Mouse (Mus musculus): ENCODE data around the gene Mptx2. TPM values are rescaled to one million over a fixed set of nuclear protein-coding genes. Genes with fewer than 3 reads are reported as not detected.
A peak's percentile ranks its signal among the peaks of the same experiment; 100 is the strongest.

Gene Mptx2
- total RNA-seq, 1 experiment = not detected

DNA sequence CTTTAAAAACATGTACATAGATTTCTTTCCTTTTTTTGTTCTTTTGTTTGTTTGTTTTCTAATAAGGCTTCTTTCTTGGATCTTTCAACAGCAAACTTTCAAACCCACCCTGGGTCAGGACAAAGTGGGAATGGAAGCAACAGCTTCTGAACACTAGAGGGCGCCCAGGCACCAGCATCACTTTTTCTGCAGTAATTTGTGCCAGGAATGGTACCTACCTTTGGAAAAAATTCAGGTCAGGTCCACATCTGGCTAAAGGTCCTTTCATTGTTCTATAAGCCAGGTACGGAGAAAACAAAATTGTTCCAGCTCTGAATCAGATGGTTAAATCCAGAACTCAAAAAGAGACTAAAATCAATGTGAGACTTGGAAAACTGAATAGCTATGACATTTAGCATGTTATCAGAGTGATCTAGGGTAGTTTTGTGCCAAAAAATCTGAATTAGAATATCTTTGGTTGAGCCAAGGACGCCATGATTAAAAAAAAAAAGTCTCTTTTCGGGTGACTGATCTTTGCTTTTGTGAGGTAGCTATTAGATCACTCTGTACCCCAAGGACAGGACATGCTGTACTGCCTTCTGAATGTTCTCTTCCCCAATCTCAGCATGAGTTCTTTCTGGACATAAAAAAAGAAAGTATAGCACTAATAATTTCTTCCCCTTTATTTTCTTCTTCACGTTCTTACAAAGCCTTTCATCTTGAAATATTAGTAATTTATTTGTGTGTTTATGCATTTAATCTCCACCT, 46.4 kb upstream of the Mptx2 start:
- in situ Hi-C loops (cut with MboI; ENCODE audit: low sequenced_read_pairs in 2 of 2, unreplicated experiment in 2 of 2) = loop anchor here (5.0 to 10.0 kb wide), 2 partner anchors 61 to 68 kb away; no protein-coding TSS in a partner anchor
- Histone ChIP-seq H3K27ac (ENCODE audit: insufficient read depth, low read depth, low read length, poor library complexity, severe bottlenecking) (no peak overlapping the region), H3K36me3 (ENCODE audit: control insufficient read depth, insufficient read depth, low read length, poor library complexity, severe bottlenecking) (no peaks in the 10 kb centered on the region), H3K9me3 (ENCODE audit: control insufficient read depth, insufficient read depth, low read depth, low read length) (no peaks in the 10 kb centered on the region), H3K4me3 (ENCODE audit: insufficient read depth in 1 of 2, low read depth in 1 of 2, low read length in 2 of 2, poor library complexity in 1 of 2, severe bottlenecking in 1 of 2) (no peak overlapping the region), H3K4me1 (ENCODE audit: control insufficient read depth in 2 of 2, insufficient read depth in 2 of 2, low read length in 2 of 2, poor library complexity in 1 of 2) (no peaks in the 10 kb centered on the region), H3K9ac (ENCODE audit: insufficient read depth, low read depth, low read length, poor library complexity, severe bottlenecking) (no peak overlapping the region)
- TF ChIP-seq HCFC1 (IDR thresholded peaks at IDR 0.05; ENCODE audit: borderline replicate concordance, insufficient read depth, low read length) = no peak
- no peak for TF ChIP-seq ZNF384 (IDR thresholded peaks at IDR 0.05; ENCODE audit: low read depth, low read length)
- TF ChIP-seq ZC3H11A (IDR thresholded peaks at IDR 0.05; ENCODE audit: borderline replicate concordance, low read depth, low read length) = peak; percentile 38; the same call in 1 of the 2 replicates
- DNase-seq (ENCODE audit: low read depth, low spot score) = peak; percentile 34

- Histone ChIP-seq H3K4me3 (ENCODE audit: insufficient read depth in 1 of 2, low read depth in 1 of 2, low read length in 2 of 2, poor library complexity in 1 of 2, severe bottlenecking in 1 of 2) (no peak overlapping the region), H3K4me1 (ENCODE audit: control insufficient read depth in 2 of 2, insufficient read depth in 2 of 2, low read length in 2 of 2, poor library complexity in 1 of 2) (no peaks in the 10 kb centered on the region), H3K36me3 (ENCODE audit: control insufficient read depth, insufficient read depth, low read length, poor library complexity, severe bottlenecking) (no peaks in the 10 kb centered on the region), H3K9ac (ENCODE audit: insufficient read depth, low read depth, low read length, poor library complexity, severe bottlenecking) (no peak overlapping the region), H3K9me3 (ENCODE audit: control insufficient read depth, insufficient read depth, low read depth, low read length) (no peaks in the 10 kb centered on the region), H3K27ac (ENCODE audit: insufficient read depth, low read depth, low read length, poor library complexity, severe bottlenecking) (no peak overlapping the region)
- no peak for DNase-seq (ENCODE audit: low read depth, low spot score)
- TF ChIP-seq CHD2 (IDR thresholded peaks at IDR 0.05; ENCODE audit: low read depth, low read length) (no peak), HCFC1 (IDR thresholded peaks at IDR 0.05; ENCODE audit: borderline replicate concordance, insufficient read depth, low read length) (no peak), ZNF384 (IDR thresholded peaks at IDR 0.05; ENCODE audit: low read depth, low read length) (no peak), ZC3H11A (IDR thresholded peaks at IDR 0.05; ENCODE audit: borderline replicate concordance, low read depth, low read length) (no peak), MAFK (IDR thresholded peaks at IDR 0.05; ENCODE audit: insufficient read depth, low read depth, low read length) (no peak)
- in situ Hi-C loops (cut with MboI; ENCODE audit: low sequenced_read_pairs in 2 of 2, unreplicated experiment in 2 of 2) = loop anchor here (5.0 to 10.0 kb wide), 2 partner anchors 63 to 70 kb away; no protein-coding TSS in a partner anchor
Measured at GRCm38 (mm10) chr1:173322249-173322627, 44.7 kb upstream of the Mptx2 start.

- Histone ChIP-seq H3K27ac (ENCODE audit: insufficient read depth, low read depth, low read length, poor library complexity, severe bottlenecking) (no peak overlapping the region), H3K9ac (ENCODE audit: insufficient read depth, low read depth, low read length, poor library complexity, severe bottlenecking) (no peak overlapping the region), H3K9me3 (ENCODE audit: control insufficient read depth, insufficient read depth, low read depth, low read length) (no peaks in the 10 kb centered on the region), H3K4me1 (ENCODE audit: control insufficient read depth in 2 of 2, insufficient read depth in 2 of 2, low read length in 2 of 2, poor library complexity in 1 of 2) (no peaks in the 10 kb centered on the region), H3K36me3 (ENCODE audit: control insufficient read depth, insufficient read depth, low read length, poor library complexity, severe bottlenecking) (no peaks in the 10 kb centered on the region), H3K4me3 (ENCODE audit: insufficient read depth in 1 of 2, low read depth in 1 of 2, low read length in 2 of 2, poor library complexity in 1 of 2, severe bottlenecking in 1 of 2) (no peak overlapping the region)
- in situ Hi-C loops (cut with MboI; ENCODE audit: low sequenced_read_pairs in 2 of 2, unreplicated experiment in 2 of 2) = loop anchor here (5.0 to 10.0 kb wide), 2 partner anchors 63 to 71 kb away; no protein-coding TSS in a partner anchor
- DNase-seq (ENCODE audit: low read depth, low spot score) = peak; percentile 51
- TF ChIP-seq MAFK (IDR thresholded peaks at IDR 0.05; ENCODE audit: insufficient read depth, low read depth, low read length) = no peak
- no peak for TF ChIP-seq ZNF384 (IDR thresholded peaks at IDR 0.05; ENCODE audit: low read depth, low read length)
- TF ChIP-seq CHD2 (IDR thresholded peaks at IDR 0.05; ENCODE audit: low read depth, low read length) = no peak
- TF ChIP-seq ZC3H11A (IDR thresholded peaks at IDR 0.05; ENCODE audit: borderline replicate concordance, low read depth, low read length) = no peak
- TF ChIP-seq HCFC1 (IDR thresholded peaks at IDR 0.05; ENCODE audit: borderline replicate concordance, insufficient read depth, low read length) = no peak
Measured at GRCm38 (mm10) chr1:173321593-173322248, 44.1 kb upstream of the Mptx2 start.

DNA sequence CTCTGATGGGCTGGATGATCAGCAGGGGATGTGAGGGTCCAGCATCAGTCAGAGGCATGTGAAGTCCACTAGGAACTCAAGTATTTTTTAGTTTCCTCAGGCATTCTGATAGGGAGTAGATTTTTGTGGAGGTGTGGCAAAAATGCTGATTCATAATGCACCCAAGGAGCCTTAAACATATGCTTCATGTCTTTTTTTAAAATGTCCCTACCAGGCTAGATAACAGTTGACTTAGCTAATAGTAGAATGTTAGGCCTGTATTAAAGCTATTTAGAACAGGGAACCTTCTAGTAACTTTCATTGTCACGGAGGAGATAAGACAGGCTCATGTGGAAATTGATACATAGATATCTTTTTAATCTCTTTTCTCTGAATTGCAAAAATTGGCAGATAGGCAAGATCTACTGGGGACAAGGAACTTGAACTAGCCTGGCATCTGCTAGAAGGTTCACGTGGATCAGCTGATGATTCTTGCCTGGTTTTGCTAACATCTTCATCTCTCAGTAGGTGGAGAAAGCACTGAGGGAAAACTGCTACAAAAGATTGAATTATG, 40.4 kb upstream of the Mptx2 start:
- TF ChIP-seq ZC3H11A (IDR thresholded peaks at IDR 0.05; ENCODE audit: borderline replicate concordance, low read depth, low read length) = no peak
- no peak for TF ChIP-seq CHD2 (IDR thresholded peaks at IDR 0.05; ENCODE audit: low read depth, low read length)
- TF ChIP-seq ZNF384 (IDR thresholded peaks at IDR 0.05; ENCODE audit: low read depth, low read length) = no peak
- TF ChIP-seq MAFK (IDR thresholded peaks at IDR 0.05; ENCODE audit: insufficient read depth, low read depth, low read length) = no peak
- no peak for TF ChIP-seq HCFC1 (IDR thresholded peaks at IDR 0.05; ENCODE audit: borderline replicate concordance, insufficient read depth, low read length)
- DNase-seq (ENCODE audit: low read depth, low spot score) = no peak
- Histone ChIP-seq H3K4me3 (ENCODE audit: insufficient read depth in 1 of 2, low read depth in 1 of 2, low read length in 2 of 2, poor library complexity in 1 of 2, severe bottlenecking in 1 of 2) (no peak overlapping the region), H3K4me1 (ENCODE audit: control insufficient read depth in 2 of 2, insufficient read depth in 2 of 2, low read length in 2 of 2, poor library complexity in 1 of 2) (no peaks in the 10 kb centered on the region), H3K9me3 (ENCODE audit: control insufficient read depth, insufficient read depth, low read depth, low read length) (no peaks in the 10 kb centered on the region), H3K9ac (ENCODE audit: insufficient read depth, low read depth, low read length, poor library complexity, severe bottlenecking) (no peak overlapping the region), H3K27ac (ENCODE audit: insufficient read depth, low read depth, low read length, poor library complexity, severe bottlenecking) (no peak overlapping the region), H3K36me3 (ENCODE audit: control insufficient read depth, insufficient read depth, low read length, poor library complexity, severe bottlenecking) (no peaks in the 10 kb centered on the region)
- in situ Hi-C loops (cut with MboI; ENCODE audit: low sequenced_read_pairs in 2 of 2, unreplicated experiment in 2 of 2) = no loop called here
